8 mouse cellular contexts compared by ENCODE assay signal in genomic region chr2:33177443-33178242, GRCm38 (mm10). TPM values are rescaled to one million over a fixed set of nuclear protein-coding genes. Genes with fewer than 3 reads are reported as not detected.
DNase-seq lines count a peak whose midpoint lies in the region; ATAC-seq lines count a peak whose summit lies in the region.

No protein-coding gene starts in this region.

- no peak; the same call in 1 of the 2 replicates for ATAC-seq in heart, embryonic 11.5 days (replicated peaks; ENCODE audit: insufficient number of reproducible peaks, low FRiP score, low TSS enrichment)
- no peak for ATAC-seq in limb, embryonic 13.5 days (ENCODE audit: low FRiP score, low read depth)

- H3K4me1 ChIP-seq in heart, embryonic 11.5 days (ENCODE audit: control insufficient read depth, insufficient read depth, low read length), result peaks cover 33% of the 10 kb centered on the region
- H3K4me1 ChIP-seq in limb, embryonic 13.5 days, result peaks cover 60% of the 10 kb centered on the region

- no peak overlapping the region for H3K9ac ChIP-seq in heart, embryonic 11.5 days (ENCODE audit: low read depth, low read length)
- no peak overlapping the region for H3K9ac ChIP-seq in limb, embryonic 13.5 days

- no peaks in the 10 kb centered on the region for H3K36me3 ChIP-seq in heart, embryonic 11.5 days (ENCODE audit: control insufficient read depth, insufficient read depth, low read length)
- H3K36me3 ChIP-seq in limb, embryonic 13.5 days, result no peaks in the 10 kb centered on the region

- no peaks in the 10 kb centered on the region for H3K9me3 ChIP-seq in heart, embryonic 11.5 days (replicated peaks; ENCODE audit: control insufficient read depth, low read length)
- no peaks in the 10 kb centered on the region for H3K9me3 ChIP-seq in limb, embryonic 13.5 days

- no peak overlapping the region; the same call in 1 of the 2 replicates for H3K4me2 ChIP-seq in heart, embryonic 11.5 days
- H3K4me2 ChIP-seq in limb, embryonic 13.5 days (replicated peaks), result no peak overlapping the region

- peak; percentile 23 for DNase-seq in embryo, embryonic 10.5 days (ENCODE audit: low spot score)
- DNase-seq in embryo, embryonic 11 days, result no peak
- peak; percentile 40 for DNase-seq in 3T3-L1 (ENCODE audit: low read depth, low spot score)
- DNase-seq in thymus, adult 18-20 months, result no peak
- DNase-seq in retina, postnatal 1 day, result no peak
- DNase-seq in natural killer cell, adult 2 months (ENCODE audit: low spot score in 2 of 2), result no peak

- H3K4me3 ChIP-seq in heart, embryonic 11.5 days (ENCODE audit: low read depth, low read length), result no peak overlapping the region
- no peak overlapping the region for H3K4me3 ChIP-seq in limb, embryonic 13.5 days

- peak overlapping the region; percentile 79 for H3K27ac ChIP-seq in heart, embryonic 11.5 days (ENCODE audit: low read depth, low read length)
- H3K27ac ChIP-seq in limb, embryonic 13.5 days, result peak overlapping the region; percentile 65; the same call in 1 of the 2 replicates

- no peaks in the 10 kb centered on the region for H3K27me3 ChIP-seq in heart, embryonic 11.5 days (ENCODE audit: control insufficient read depth, insufficient read depth, low read length)
- no peaks in the 10 kb centered on the region for H3K27me3 ChIP-seq in limb, embryonic 13.5 days

- 50% methylated on average over 12 of the region's 12 CpGs for WGBS in heart, embryonic 11.5 days (ENCODE audit: insufficient replicate concordance)
- 72% methylated on average over 12 of the region's 12 CpGs for WGBS in limb, embryonic 13.5 days

RNA-seq across cellular contexts. Expression of gene Angptl2, which starts 38.2 kb away (rescaled TPM):
- 34.3 and 47.8 TPM in 2 replicates for polyA plus RNA-seq in heart, embryonic 11.5 days (2014; fragmentation: Nextera tagmentation; extraction: Ambion mirVana)
- polyA plus RNA-seq in limb, embryonic 13.5 days (2015; fragmentation: Nextera tagmentation; extraction: Ambion mirVana), result 69.7 and 76.0 TPM in 2 replicates

RNA-seq across cellular contexts. Expression of gene Garnl3, which starts 46.2 kb away (rescaled TPM):
- 14.6 and 15.4 TPM in 2 replicates for polyA plus RNA-seq in heart, embryonic 11.5 days (2014; fragmentation: Nextera tagmentation; extraction: Ambion mirVana)
- 13.4 and 13.8 TPM in 2 replicates for polyA plus RNA-seq in limb, embryonic 13.5 days (2015; fragmentation: Nextera tagmentation; extraction: Ambion mirVana)

Comparison
In these comparisons a context has a peak if more than half of its experiments do, and no peak if none do; other contexts are left out.
1. DNase-seq: peak in embryo, embryonic 10.5 days (single experiment) and 3T3-L1 (single experiment); none in embryo, embryonic 11 days (single experiment), thymus, adult 18-20 months (0 of 2), retina, postnatal 1 day (single experiment) and natural killer cell, adult 2 months (0 of 2).